In the genomic region with DNA sequence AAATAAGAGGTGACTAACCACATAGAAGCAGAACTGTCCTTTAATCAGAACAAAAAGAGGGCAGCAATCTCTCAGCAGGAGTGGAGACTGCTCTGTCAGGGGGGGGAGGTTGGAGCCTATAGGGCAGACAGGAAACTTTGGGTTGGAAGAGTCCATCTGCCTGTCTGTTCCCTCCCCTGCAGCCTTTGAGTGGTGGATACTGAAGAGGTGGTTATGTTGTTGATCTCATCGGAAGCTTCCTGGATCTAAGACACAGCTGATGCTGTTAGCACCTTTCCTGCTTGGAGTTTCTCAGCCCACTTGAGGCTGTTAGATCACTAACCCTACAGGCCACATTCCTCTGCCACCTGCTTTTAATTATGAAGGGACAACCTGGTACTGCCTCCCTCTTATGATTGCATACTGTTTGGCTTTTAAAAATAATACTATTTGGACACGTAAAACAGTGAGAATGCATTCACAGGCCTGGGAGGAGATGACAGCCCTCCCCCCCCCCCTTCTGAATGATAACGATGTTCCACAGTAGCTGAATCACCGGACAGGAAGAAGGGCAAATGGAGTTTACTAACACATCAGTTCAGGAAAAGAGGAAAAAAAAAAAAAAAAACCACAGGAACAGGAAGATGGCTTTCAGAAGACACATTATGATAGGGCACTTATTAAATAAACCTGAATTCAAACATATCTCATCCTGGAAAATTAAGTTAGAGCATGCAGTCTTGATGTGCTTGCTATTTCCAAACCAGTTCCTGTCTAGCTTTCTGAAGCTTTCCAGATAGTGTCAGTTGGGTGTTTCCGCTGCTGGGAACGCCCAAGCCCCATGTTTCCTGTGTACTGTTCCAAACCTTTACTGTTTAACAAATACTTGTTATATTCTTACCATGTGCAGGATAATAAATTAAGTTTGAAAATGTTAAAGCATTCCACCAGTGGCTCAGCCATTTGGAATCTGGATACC, we compare ENCODE assay signal across 13 mouse cellular contexts. TPM values are rescaled to one million over a fixed set of nuclear protein-coding genes. Genes with fewer than 3 reads are reported as not detected.
DNase-seq lines count a peak whose midpoint lies in the region; ATAC-seq and TF ChIP-seq lines count a peak whose summit lies in the region.
"Had no signal": no experiment of that assay in that cellular context is flagged by ENCODE, and none has a peak within 500 bp of the region (broad histone marks: within the 10 kb centered on the region; RNA-seq: fewer than 3 reads in every experiment).

No protein-coding gene starts in this region.

- H3K27me3 ChIP-seq in liver, adult 2 months (ENCODE audit: control insufficient read depth, insufficient read depth, low read length) = no peaks in the 10 kb centered on the region
- H3K27me3 ChIP-seq in liver, embryonic 12.5 days (replicated peaks) = no peaks in the 10 kb centered on the region
- no peaks in the 10 kb centered on the region for H3K27me3 ChIP-seq in heart, embryonic 10.5 days (ENCODE audit: insufficient read depth, poor library complexity, severe bottlenecking)
- no peaks in the 10 kb centered on the region for H3K27me3 ChIP-seq in hindbrain, embryonic 11.5 days (ENCODE audit: control insufficient read depth, insufficient read depth, low read length)
- H3K27me3 ChIP-seq: embryonic facial prominence, embryonic 13.5 days had no signal

- no peaks in the 10 kb centered on the region for H3K36me3 ChIP-seq in liver, adult 2 months (ENCODE audit: control insufficient read depth, insufficient read depth, low read length)
- H3K36me3 ChIP-seq in liver, embryonic 12.5 days = no peaks in the 10 kb centered on the region
- no peaks in the 10 kb centered on the region for H3K36me3 ChIP-seq in heart, embryonic 10.5 days
- no peaks in the 10 kb centered on the region for H3K36me3 ChIP-seq in hindbrain, embryonic 11.5 days (ENCODE audit: control insufficient read depth, insufficient read depth, low read length)
- H3K36me3 ChIP-seq: embryonic facial prominence, embryonic 13.5 days had no signal

- no peak overlapping the region for H3K9ac ChIP-seq in liver, adult 2 months (ENCODE audit: low read depth, low read length)
- no peak overlapping the region for H3K9ac ChIP-seq in liver, embryonic 12.5 days
- H3K9ac ChIP-seq in hindbrain, embryonic 11.5 days (ENCODE audit: low read depth, low read length) = no peak overlapping the region
- H3K9ac ChIP-seq: embryonic facial prominence, embryonic 13.5 days had no signal

- no peak for TF ChIP-seq POLR2A in liver, adult 2 months (IDR thresholded peaks at IDR 0.05; ENCODE audit: extremely low read depth, insufficient read depth, low read length)

- H3K4me1 ChIP-seq in liver, adult 2 months (ENCODE audit: control insufficient read depth, insufficient read depth, low read length) = no peaks in the 10 kb centered on the region; the same call in 1 of the 2 replicates
- peaks cover 4% of the 10 kb centered on the region; the same call in 1 of the 2 replicates for H3K4me1 ChIP-seq in liver, embryonic 12.5 days
- H3K4me1 ChIP-seq in heart, embryonic 10.5 days = peaks cover 5% of the 10 kb centered on the region; the same call in 1 of the 2 replicates
- no peaks in the 10 kb centered on the region for H3K4me1 ChIP-seq in hindbrain, embryonic 11.5 days (replicated peaks; ENCODE audit: control insufficient read depth, insufficient read depth, low read length)

- H3K4me3 ChIP-seq in liver, adult 2 months (ENCODE audit: insufficient read depth, low read depth, low read length) = no peak overlapping the region
- H3K4me3 ChIP-seq in liver, embryonic 12.5 days = no peak overlapping the region
- H3K4me3 ChIP-seq in heart, embryonic 10.5 days = no peak overlapping the region
- H3K4me3 ChIP-seq in hindbrain, embryonic 11.5 days (ENCODE audit: low read depth, low read length) = no peak overlapping the region
- H3K4me3 ChIP-seq: embryonic facial prominence, embryonic 13.5 days had no signal

- H3K27ac ChIP-seq in liver, adult 2 months (replicated peaks; ENCODE audit: insufficient read depth, low read depth, low read length) = peak overlapping the region; percentile 44; the same call in 1 of the 2 replicates
- H3K27ac ChIP-seq in liver, embryonic 12.5 days = no peak overlapping the region
- peak overlapping the region; percentile 47; the same call in 1 of the 2 replicates for H3K27ac ChIP-seq in heart, embryonic 10.5 days
- no peak overlapping the region for H3K27ac ChIP-seq in hindbrain, embryonic 11.5 days (ENCODE audit: low read depth, low read length)
- H3K27ac ChIP-seq: embryonic facial prominence, embryonic 13.5 days had no signal

- ATAC-seq in liver, embryonic 12.5 days = no peak
- no peak for ATAC-seq in hindbrain, embryonic 11.5 days (ENCODE audit: low FRiP score)

- H3K9me3 ChIP-seq in liver, embryonic 12.5 days (replicated peaks) = no peaks in the 10 kb centered on the region
- H3K9me3 ChIP-seq in heart, embryonic 10.5 days = no peaks in the 10 kb centered on the region
- no peaks in the 10 kb centered on the region for H3K9me3 ChIP-seq in hindbrain, embryonic 11.5 days (ENCODE audit: control insufficient read depth, low read length)
- H3K9me3 ChIP-seq: embryonic facial prominence, embryonic 13.5 days had no signal

- DNase-seq in liver, adult 2 months (ENCODE audit: extremely low read depth, low read depth, low spot score) = peak; percentile 25
- no peak for DNase-seq in heart, embryonic 10.5 days (ENCODE audit: low spot score)
- DNase-seq in kidney, postnatal 25 days = peak; percentile 44 to 70
- no peak for DNase-seq in spleen, postnatal 4 days (ENCODE audit: low spot score in 2 of 2)
- no peak for DNase-seq in hindbrain, embryonic 11.5 days (ENCODE audit: low spot score)
- DNase-seq in testis, postnatal 10 days (ENCODE audit: low spot score) = no peak
- no peak for DNase-seq in gastrocnemius, postnatal 4 days (ENCODE audit: low spot score in 2 of 2)
- DNase-seq: left cerebral cortex, postnatal 4 days had no signal

- H3K4me2 ChIP-seq in liver, embryonic 12.5 days = no peak overlapping the region
- no peak overlapping the region for H3K4me2 ChIP-seq in hindbrain, embryonic 11.5 days (replicated peaks; ENCODE audit: low read depth, low read length)
- H3K4me2 ChIP-seq: embryonic facial prominence, embryonic 13.5 days had no signal

- no peak for TF ChIP-seq CTCF in liver, adult 2 months (IDR thresholded peaks at IDR 0.05; ENCODE audit: low read depth, low read length)

- 74% methylated on average over 6 of the region's 6 CpGs for WGBS in liver, adult 2 months
- 26% methylated on average over 5 of the region's 6 CpGs for WGBS in liver, embryonic 12.5 days (ENCODE audit: insufficient replicate concordance)
- WGBS in heart, embryonic 10.5 days = 31% methylated on average over 6 of the region's 6 CpGs
- 67% methylated on average over 6 of the region's 6 CpGs for WGBS in hindbrain, embryonic 11.5 days

- no peaks in the 10 kb centered on the region for H3K79me2 ChIP-seq in liver, adult 2 months (ENCODE audit: control insufficient read depth, insufficient read depth, low read length)

RNA-seq across cellular contexts. Expression of a gene that starts 41.9 kb away (rescaled TPM):
- 10.7 and 13.0 TPM in 2 replicates for total RNA-seq in liver, adult 2 months (2014; rRNA removed)
- 6.6 and 8.0 TPM in 2 replicates for polyA plus RNA-seq in liver, adult 2 months (2012; rRNA removed)
- polyA plus RNA-seq in liver, embryonic 12.5 days (2016; fragmentation: Nextera tagmentation; extraction: Ambion mirVana) = 4.2 TPM in 2 replicates
- polyA plus RNA-seq in heart, embryonic 10.5 days (2016; fragmentation: Nextera tagmentation; extraction: Ambion mirVana) = 13.9 and 20.3 TPM in 2 replicates
- polyA plus RNA-seq in hindbrain, embryonic 11.5 days (2014; fragmentation: Nextera tagmentation; extraction: Ambion mirVana) = 7.0 and 8.2 TPM in 2 replicates
- 10 to 100 TPM; 40.0 to 51.2 TPM for total RNA-seq in gastrocnemius, postnatal 4 days (2021)

RNA-seq across cellular contexts. Expression of a gene that starts 59.0 kb away (rescaled TPM):
- not detected in 2 replicates for total RNA-seq in liver, adult 2 months (2014; rRNA removed)
- polyA plus RNA-seq in liver, adult 2 months (2012; rRNA removed) = not detected in 2 replicates
- not detected in 2 replicates for polyA plus RNA-seq in liver, embryonic 12.5 days (2016; fragmentation: Nextera tagmentation; extraction: Ambion mirVana)
- not detected in 2 replicates for polyA plus RNA-seq in heart, embryonic 10.5 days (2016; fragmentation: Nextera tagmentation; extraction: Ambion mirVana)
- not detected in 2 replicates for polyA plus RNA-seq in hindbrain, embryonic 11.5 days (2014; fragmentation: Nextera tagmentation; extraction: Ambion mirVana)
- not detected for total RNA-seq in gastrocnemius, postnatal 4 days (2021)
- total RNA-seq: left cerebral cortex, postnatal 4 days; midbrain, postnatal 0 days had no signal
- polyA plus RNA-seq: embryonic facial prominence, embryonic 13.5 days; gonadal fat pad, adult 2 months; midbrain, postnatal 0 days; stomach, embryonic 16.5 days had no signal

Comparison
In these comparisons a context has a peak if more than half of its experiments do, and no peak if none do; other contexts are left out.
1. H3K27ac ChIP-seq: peak in liver, adult 2 months (single experiment) and heart, embryonic 10.5 days (single experiment); none in liver, embryonic 12.5 days (single experiment) and hindbrain, embryonic 11.5 days (single experiment).
2. DNase-seq: peak in liver, adult 2 months (single experiment) and kidney, postnatal 25 days (2 of 2); none in heart, embryonic 10.5 days (single experiment), spleen, postnatal 4 days (0 of 2), hindbrain, embryonic 11.5 days (single experiment), testis, postnatal 10 days (single experiment) and gastrocnemius, postnatal 4 days (0 of 2).